In genomic region chr5:24433993-24434392, GRCm38 (mm10) we compare ENCODE assay signal across 19 mouse cellular contexts.
"Had no signal": no experiment of that assay in that cellular context is flagged by ENCODE, and none has a peak within 500 bp of the region (broad histone marks: within the 10 kb centered on the region; RNA-seq: fewer than 3 reads in every experiment).

No protein-coding gene starts in this region.

- DNase-seq: lung, adult 18-20 months; lung, embryonic 14.5 days; lung, postnatal 10 days; lung, postnatal 4 days; midbrain, embryonic 14.5 days; retina, postnatal 1 day; right cerebral cortex, adult 18-20 months; right cerebral cortex, postnatal 25 days; right cerebral cortex, postnatal 4 days; spleen, adult 18-20 months; thymus, adult 18-20 months; thymus, postnatal 14 days; thymus, postnatal 36 days had no signal

- H3K9ac ChIP-seq: lung, embryonic 14.5 days; midbrain, embryonic 12.5 days; neural tube, embryonic 13.5 days; neural tube, embryonic 15.5 days had no signal

- H3K4me1 ChIP-seq: midbrain, embryonic 12.5 days; neural tube, embryonic 13.5 days; neural tube, embryonic 15.5 days had no signal

- H3K27ac ChIP-seq: midbrain, embryonic 10.5 days; midbrain, embryonic 12.5 days; neural tube, embryonic 13.5 days; neural tube, embryonic 15.5 days had no signal

- H3K27me3 ChIP-seq: neural tube, embryonic 13.5 days; neural tube, embryonic 15.5 days had no signal

- H3K9me3 ChIP-seq: midbrain, embryonic 10.5 days; midbrain, embryonic 12.5 days; neural tube, embryonic 13.5 days; neural tube, embryonic 15.5 days had no signal

- ATAC-seq: midbrain, embryonic 16.5 days had no signal

- H3K4me3 ChIP-seq: midbrain, embryonic 10.5 days; midbrain, embryonic 12.5 days; myocyte; neural tube, embryonic 13.5 days; neural tube, embryonic 15.5 days had no signal

- H3K4me2 ChIP-seq: lung, embryonic 14.5 days; midbrain, embryonic 12.5 days; neural tube, embryonic 13.5 days; neural tube, embryonic 15.5 days had no signal
